Mouse (Mus musculus): ENCODE results near the gene Dpf3.

- TF ChIP-seq POLR2A (IDR thresholded peaks at IDR 0.05; ENCODE audit: borderline replicate concordance, control insufficient read depth, low read depth, low read length) = no peak
- TF ChIP-seq CTCF (IDR thresholded peaks at IDR 0.05; ENCODE audit: control insufficient read depth, insufficient read depth, low read length) = no peak
Measured at GRCm38 (mm10) chr12:83317646-83318443, 169.7 kb downstream of the Dpf3 start.

Data from bone marrow, adult 2 months (tissue).